Mouse (Mus musculus): ENCODE results near the gene Phykpl. TPM values are rescaled to one million over a fixed set of nuclear protein-coding genes. Genes with fewer than 3 reads are reported as not detected.

Gene Phykpl
- polyA plus RNA-seq, 1 experiment from 2014 or later = 16.9 TPM

GRCm38 (mm10) chr11:51585608-51586252 lies 1.2 kb downstream of the Phykpl start:
- WGBS = 71% methylated on average over 8 of the region's 8 CpGs
- peak overlapping the region; percentile 78 for H3K9ac ChIP-seq (replicated peaks)
- peak overlapping the region; percentile 83 for H3K4me2 ChIP-seq
- H3K27me3 ChIP-seq = no peaks in the 10 kb centered on the region
- no peak for ATAC-seq (ENCODE audit: insufficient number of reproducible peaks, insufficient read depth, low FRiP score, low TSS enrichment, low read depth)
- 0 out of 2 replicates have a peak, but pooled peaks cover 6% of the 10 kb centered on the region for H3K9me3 ChIP-seq
- H3K4me3 ChIP-seq (replicated peaks) = peak overlapping the region; percentile 70
- peaks cover 10% of the 10 kb centered on the region for H3K4me1 ChIP-seq (replicated peaks)
- peak overlapping the region; percentile 93 for H3K27ac ChIP-seq
- H3K36me3 ChIP-seq = peaks cover 48% of the 10 kb centered on the region

GRCm38 (mm10) chr11:51586411-51586810 lies 1.9 kb downstream of the Phykpl start:
- no peak for ATAC-seq (ENCODE audit: insufficient number of reproducible peaks, insufficient read depth, low FRiP score, low TSS enrichment, low read depth)
- no peak overlapping the region for H3K9ac ChIP-seq (replicated peaks)
- H3K4me3 ChIP-seq (replicated peaks) = no peak overlapping the region
- 94% methylated on average over 13 of the region's 13 CpGs for WGBS
- H3K4me1 ChIP-seq (replicated peaks) = peaks cover 10% of the 10 kb centered on the region
- 0 out of 2 replicates have a peak overlapping the region, but pooled peaks have one; percentile 19 for H3K27ac ChIP-seq
- 0 out of 2 replicates have a peak, but pooled peaks cover 6% of the 10 kb centered on the region for H3K9me3 ChIP-seq
- peaks cover 54% of the 10 kb centered on the region for H3K36me3 ChIP-seq
- H3K4me2 ChIP-seq = no peak overlapping the region
- no peaks in the 10 kb centered on the region for H3K27me3 ChIP-seq

- ATAC-seq (ENCODE audit: insufficient number of reproducible peaks, insufficient read depth, low FRiP score, low TSS enrichment, low read depth) = no peak
- Histone ChIP-seq H3K9ac (replicated peaks) (no peak overlapping the region), H3K9me3 (0 out of 2 replicates have a peak, but pooled peaks cover 6% of the 10 kb centered on the region), H3K4me1 (replicated peaks) (peaks cover 10% of the 10 kb centered on the region), H3K27ac (no peak overlapping the region), H3K27me3 (no peaks in the 10 kb centered on the region), H3K4me2 (no peak overlapping the region), H3K36me3 (peaks cover 61% of the 10 kb centered on the region), H3K4me3 (replicated peaks) (no peak overlapping the region)
- WGBS = 97% methylated on average over 1 of the region's 1 CpGs
Observed at GRCm38 (mm10) chr11:51587059-51587458, 2.5 kb downstream of the Phykpl start.

- H3K36me3 ChIP-seq = peaks cover 79% of the 10 kb centered on the region
- 0 out of 2 replicates have a peak, but pooled peaks cover 6% of the 10 kb centered on the region for H3K9me3 ChIP-seq
- no peak overlapping the region for H3K27ac ChIP-seq
- H3K4me2 ChIP-seq = no peak overlapping the region
- peaks cover 10% of the 10 kb centered on the region for H3K4me1 ChIP-seq (replicated peaks)
- H3K4me3 ChIP-seq (replicated peaks) = no peak overlapping the region
- WGBS = 90% methylated on average over 3 of the region's 3 CpGs
- H3K27me3 ChIP-seq = no peaks in the 10 kb centered on the region
- no peak overlapping the region for H3K9ac ChIP-seq (replicated peaks)
- ATAC-seq (ENCODE audit: insufficient number of reproducible peaks, insufficient read depth, low FRiP score, low TSS enrichment, low read depth) = no peak
Observed at GRCm38 (mm10) chr11:51588833-51589232, 4.3 kb downstream of the Phykpl start.

- H3K36me3 ChIP-seq = peaks cover 90% of the 10 kb centered on the region
- peaks cover 10% of the 10 kb centered on the region for H3K4me1 ChIP-seq (replicated peaks)
- H3K9ac ChIP-seq (replicated peaks) = no peak overlapping the region
- H3K4me2 ChIP-seq = no peak overlapping the region
- H3K27ac ChIP-seq = no peak overlapping the region
- H3K4me3 ChIP-seq (replicated peaks) = no peak overlapping the region
- no peak for ATAC-seq (ENCODE audit: insufficient number of reproducible peaks, insufficient read depth, low FRiP score, low TSS enrichment, low read depth)
- no peaks in the 10 kb centered on the region for H3K27me3 ChIP-seq
- H3K9me3 ChIP-seq = 0 out of 2 replicates have a peak, but pooled peaks cover 6% of the 10 kb centered on the region
Observed at GRCm38 (mm10) chr11:51590002-51590401, 5.4 kb downstream of the Phykpl start.

- H3K27ac ChIP-seq = no peak overlapping the region
- no peak for ATAC-seq (ENCODE audit: insufficient number of reproducible peaks, insufficient read depth, low FRiP score, low TSS enrichment, low read depth)
- 80% methylated on average over 7 of the region's 7 CpGs for WGBS
- H3K36me3 ChIP-seq = peaks cover 100% of the 10 kb centered on the region
- no peak overlapping the region for H3K4me3 ChIP-seq (replicated peaks)
- H3K9me3 ChIP-seq = 0 out of 2 replicates have a peak, but pooled peaks cover 6% of the 10 kb centered on the region
- no peak overlapping the region for H3K9ac ChIP-seq (replicated peaks)
- H3K4me2 ChIP-seq = no peak overlapping the region
- H3K4me1 ChIP-seq (replicated peaks) = no peaks in the 10 kb centered on the region
- H3K27me3 ChIP-seq = no peaks in the 10 kb centered on the region
Observed at GRCm38 (mm10) chr11:51591168-51591567, 6.6 kb downstream of the Phykpl start.

GRCm38 (mm10) chr11:51591915-51592314 lies 7.4 kb downstream of the Phykpl start:
- no peak overlapping the region for H3K27ac ChIP-seq
- H3K4me3 ChIP-seq (replicated peaks) = no peak overlapping the region
- H3K4me1 ChIP-seq (replicated peaks) = no peaks in the 10 kb centered on the region
- H3K36me3 ChIP-seq = peaks cover 100% of the 10 kb centered on the region
- WGBS = 93% methylated on average over 7 of the region's 7 CpGs
- 0 out of 2 replicates have a peak, but pooled peaks cover 6% of the 10 kb centered on the region for H3K9me3 ChIP-seq
- no peaks in the 10 kb centered on the region for H3K27me3 ChIP-seq
- H3K9ac ChIP-seq (replicated peaks) = no peak overlapping the region
- no peak for ATAC-seq (ENCODE audit: insufficient number of reproducible peaks, insufficient read depth, low FRiP score, low TSS enrichment, low read depth)
- no peak overlapping the region for H3K4me2 ChIP-seq

GRCm38 (mm10) chr11:51593368-51593767 lies 8.8 kb downstream of the Phykpl start:
- H3K9ac ChIP-seq (replicated peaks) = no peak overlapping the region
- H3K36me3 ChIP-seq = peaks cover 100% of the 10 kb centered on the region
- WGBS = 94% methylated on average over 4 of the region's 4 CpGs
- 0 out of 2 replicates have a peak, but pooled peaks cover 6% of the 10 kb centered on the region for H3K9me3 ChIP-seq
- H3K4me1 ChIP-seq (replicated peaks) = no peaks in the 10 kb centered on the region
- H3K4me2 ChIP-seq = no peak overlapping the region
- no peak overlapping the region for H3K4me3 ChIP-seq (replicated peaks)
- no peak overlapping the region for H3K27ac ChIP-seq
- no peaks in the 10 kb centered on the region for H3K27me3 ChIP-seq
- no peak for ATAC-seq (ENCODE audit: insufficient number of reproducible peaks, insufficient read depth, low FRiP score, low TSS enrichment, low read depth)

- 92% methylated on average over 6 of the region's 6 CpGs for WGBS
- 0 out of 2 replicates have a peak, but pooled peaks cover 5% of the 10 kb centered on the region for H3K9me3 ChIP-seq
- no peak for ATAC-seq (ENCODE audit: insufficient number of reproducible peaks, insufficient read depth, low FRiP score, low TSS enrichment, low read depth)
- no peak overlapping the region for H3K4me2 ChIP-seq
- no peak overlapping the region for H3K9ac ChIP-seq (replicated peaks)
- no peaks in the 10 kb centered on the region for H3K4me1 ChIP-seq (replicated peaks)
- H3K36me3 ChIP-seq = peaks cover 100% of the 10 kb centered on the region
- H3K27ac ChIP-seq = no peak overlapping the region
- H3K27me3 ChIP-seq = no peaks in the 10 kb centered on the region
- H3K4me3 ChIP-seq (replicated peaks) = no peak overlapping the region
Observed at GRCm38 (mm10) chr11:51593849-51594248, 9.3 kb downstream of the Phykpl start.

- no peak overlapping the region for H3K4me3 ChIP-seq (replicated peaks)
- no peak overlapping the region for H3K27ac ChIP-seq
- no peaks in the 10 kb centered on the region for H3K27me3 ChIP-seq
- H3K9ac ChIP-seq (replicated peaks) = no peak overlapping the region
- no peaks in the 10 kb centered on the region for H3K9me3 ChIP-seq
- WGBS = 83% methylated on average over 3 of the region's 3 CpGs
- H3K4me2 ChIP-seq = no peak overlapping the region
- H3K4me1 ChIP-seq (replicated peaks) = no peaks in the 10 kb centered on the region
- ATAC-seq (ENCODE audit: insufficient number of reproducible peaks, insufficient read depth, low FRiP score, low TSS enrichment, low read depth) = no peak
- peaks cover 100% of the 10 kb centered on the region for H3K36me3 ChIP-seq
Observed at GRCm38 (mm10) chr11:51594715-51595350, 10.3 kb downstream of the Phykpl start.

- Histone ChIP-seq H3K9me3 (no peaks in the 10 kb centered on the region), H3K4me3 (replicated peaks) (no peak overlapping the region), H3K36me3 (peaks cover 100% of the 10 kb centered on the region), H3K27ac (no peak overlapping the region), H3K27me3 (no peaks in the 10 kb centered on the region), H3K9ac (replicated peaks) (no peak overlapping the region), H3K4me1 (replicated peaks) (no peaks in the 10 kb centered on the region), H3K4me2 (no peak overlapping the region)
- 88% methylated on average over 1 of the region's 1 CpGs for WGBS
- ATAC-seq (ENCODE audit: insufficient number of reproducible peaks, insufficient read depth, low FRiP score, low TSS enrichment, low read depth) = no peak
Observed at GRCm38 (mm10) chr11:51595459-51596083, 11.0 kb downstream of the Phykpl start.
